Mouse (Mus musculus): ENCODE results near the gene Itga8.

Itga8 gene

GRCm38 (mm10) chr2:12294060-12294459, 7.7 kb downstream of the Itga8 start:
- peak; percentile 25 to 68 for DNase-seq (ENCODE audit: low spot score in 2 of 2)

GRCm38 (mm10) chr2:12293458-12293857, 8.3 kb downstream of the Itga8 start:
- no peak for DNase-seq (ENCODE audit: low spot score in 2 of 2)

GRCm38 (mm10) chr2:12292023-12292820, 9.5 kb downstream of the Itga8 start:
- DNase-seq (ENCODE audit: low spot score in 2 of 2): peak; percentile 78 to 92

DNA sequence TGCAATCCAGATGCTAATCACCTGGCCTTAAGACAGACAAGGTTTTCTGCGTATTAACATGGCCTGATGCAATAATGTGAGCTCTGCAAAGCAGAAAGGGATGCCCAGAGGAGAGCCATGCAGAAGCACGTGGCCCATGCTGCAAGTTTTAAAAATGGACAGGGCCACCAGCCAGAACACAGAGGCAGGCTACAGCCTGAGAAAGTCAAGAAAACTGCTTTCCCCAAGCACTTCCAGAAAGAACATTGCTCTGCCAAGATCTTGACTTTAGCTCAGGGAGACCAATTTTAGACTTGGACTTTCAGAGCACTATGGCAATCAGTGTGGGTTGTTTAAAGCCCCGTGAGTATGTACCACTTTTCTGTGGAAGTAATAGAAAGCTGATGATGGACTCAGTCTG, 11.5 kb downstream of the Itga8 start:
- peak in 1 of 2 experiments; percentile 37 for DNase-seq (ENCODE audit: low spot score in 2 of 2)

GRCm38 (mm10) chr2:12287831-12288230, 13.9 kb downstream of the Itga8 start:
- no peak for DNase-seq (ENCODE audit: low spot score in 2 of 2)

- no peak for DNase-seq (ENCODE audit: low spot score in 2 of 2)
Observed at GRCm38 (mm10) chr2:12280664-12281063, 21.1 kb downstream of the Itga8 start.

- DNase-seq (ENCODE audit: low spot score in 2 of 2): no peak
Observed at GRCm38 (mm10) chr2:12279070-12279612, 22.6 kb downstream of the Itga8 start.

DNA sequence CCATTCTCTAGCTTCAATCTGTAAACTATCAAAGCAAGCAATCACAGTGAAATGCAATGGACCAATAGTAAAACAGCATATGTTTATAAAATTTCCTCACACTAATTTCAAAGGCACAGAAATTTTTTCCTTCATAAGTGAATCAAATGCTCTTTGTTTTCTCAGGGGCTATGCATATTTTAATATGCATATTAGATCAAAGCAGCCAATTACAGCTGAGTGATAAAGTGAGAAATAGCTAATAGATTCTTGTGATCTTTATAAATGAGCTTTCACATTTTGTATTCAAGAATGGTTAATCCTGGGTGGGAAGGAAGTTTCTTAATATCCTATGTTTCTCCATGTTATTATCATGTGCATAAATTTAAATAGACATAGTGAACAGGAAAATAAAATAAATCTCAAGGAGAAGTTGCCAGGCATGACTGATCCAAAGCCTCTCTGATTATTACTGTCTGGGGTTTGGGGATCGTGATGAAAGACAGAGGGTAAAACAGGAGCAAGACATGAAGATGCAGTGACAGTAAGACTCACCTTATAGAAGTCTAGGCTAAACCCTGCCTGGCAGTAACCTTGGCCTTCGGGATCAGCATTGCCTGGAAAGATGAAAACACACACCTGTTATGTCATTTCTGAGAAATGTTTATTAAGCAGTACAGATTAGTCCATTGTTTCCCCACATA, 44.9 kb downstream of the Itga8 start:
- no peak for DNase-seq (ENCODE audit: low spot score in 2 of 2)

- no peak for DNase-seq (ENCODE audit: low spot score in 2 of 2)
Observed at GRCm38 (mm10) chr2:12255901-12256300, 45.8 kb downstream of the Itga8 start.

- no peak for DNase-seq (ENCODE audit: low spot score in 2 of 2)
Observed at GRCm38 (mm10) chr2:12235345-12235744, 66.4 kb downstream of the Itga8 start.

- DNase-seq (ENCODE audit: low spot score in 2 of 2): no peak
Observed at GRCm38 (mm10) chr2:12229721-12230120, 72.0 kb downstream of the Itga8 start.

DNA sequence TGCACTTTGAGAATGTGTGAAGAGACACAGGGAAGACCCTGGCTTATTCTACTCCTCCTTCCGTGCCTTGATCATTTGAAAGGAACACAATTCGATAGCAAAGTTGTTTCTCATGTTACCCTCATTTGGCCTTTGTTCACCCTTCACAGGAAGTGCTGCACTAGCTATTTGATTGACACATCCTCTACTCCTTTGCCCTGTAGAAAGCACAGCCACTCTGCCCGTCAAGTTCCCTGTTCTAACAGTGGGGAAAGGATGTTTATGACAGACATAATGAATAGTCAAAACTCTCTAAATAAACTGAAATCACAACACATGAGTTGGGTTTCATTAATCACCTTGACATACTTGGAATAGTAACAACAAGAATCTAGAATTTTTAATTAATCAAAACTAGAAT, 73.4 kb downstream of the Itga8 start:
- no peak for DNase-seq (ENCODE audit: low spot score in 2 of 2)

DNA sequence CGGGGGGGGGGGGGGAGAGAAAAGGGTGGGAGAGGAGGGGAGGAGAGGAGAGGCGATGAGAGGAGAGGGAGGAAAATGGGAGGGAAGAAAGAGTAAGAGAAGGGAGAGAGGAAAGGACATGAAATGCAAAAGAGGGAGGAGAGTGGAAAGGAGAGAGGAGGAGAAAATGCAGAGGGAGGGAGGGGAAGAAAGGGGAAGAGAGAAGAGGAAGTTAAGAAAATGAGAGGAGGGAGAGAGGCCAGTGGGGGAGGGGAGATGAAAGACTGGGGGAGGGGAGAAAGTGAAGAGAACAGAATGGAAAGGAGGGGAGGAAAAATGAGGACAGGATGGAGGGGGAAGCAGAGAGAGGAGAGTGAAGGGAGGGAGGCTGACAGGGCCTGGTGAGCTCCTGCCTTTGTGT, 74.5 kb downstream of the Itga8 start:
- no peak for DNase-seq (ENCODE audit: low spot score in 2 of 2)

DNA sequence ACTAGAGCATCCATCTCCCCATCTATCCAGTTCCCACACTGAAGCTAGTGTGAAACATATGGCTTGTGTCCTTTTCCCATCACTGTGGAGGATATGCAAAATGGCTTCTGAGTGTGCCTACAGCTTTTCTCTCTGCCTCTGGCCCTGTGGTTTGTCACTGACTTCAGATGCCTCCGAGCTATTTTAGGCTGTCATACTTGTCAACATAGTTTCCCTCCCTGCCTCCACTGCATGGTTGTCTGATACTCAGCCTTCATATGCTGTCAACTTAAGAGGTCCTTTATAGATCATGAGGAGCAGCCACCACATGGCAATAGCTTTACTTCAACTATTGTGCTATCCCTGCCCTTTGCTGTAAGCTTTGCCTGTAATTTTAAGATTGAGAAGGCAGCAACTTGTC, 75.4 kb downstream of the Itga8 start:
- no peak for DNase-seq (ENCODE audit: low spot score in 2 of 2)

DNA sequence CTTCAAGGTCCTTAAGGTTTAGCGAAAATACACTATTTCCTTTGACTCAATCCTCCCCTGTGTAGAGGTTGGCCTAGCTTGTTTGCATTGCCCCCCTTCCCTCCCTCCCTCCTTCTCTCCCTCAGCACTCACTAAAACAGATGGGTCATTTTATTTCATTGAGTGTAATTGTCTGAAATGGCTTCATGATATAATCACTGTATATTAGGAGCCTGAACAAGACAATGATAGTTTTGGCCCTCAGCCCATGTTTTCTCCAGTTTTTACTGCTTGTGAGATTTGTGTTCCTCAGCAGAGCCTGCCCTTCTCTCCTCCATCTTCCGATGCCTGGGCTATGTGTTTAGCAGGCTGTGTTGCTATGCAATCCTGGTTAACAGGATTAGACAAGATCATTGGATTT, 80.1 kb downstream of the Itga8 start:
- DNase-seq (ENCODE audit: low spot score in 2 of 2): no peak

DNA sequence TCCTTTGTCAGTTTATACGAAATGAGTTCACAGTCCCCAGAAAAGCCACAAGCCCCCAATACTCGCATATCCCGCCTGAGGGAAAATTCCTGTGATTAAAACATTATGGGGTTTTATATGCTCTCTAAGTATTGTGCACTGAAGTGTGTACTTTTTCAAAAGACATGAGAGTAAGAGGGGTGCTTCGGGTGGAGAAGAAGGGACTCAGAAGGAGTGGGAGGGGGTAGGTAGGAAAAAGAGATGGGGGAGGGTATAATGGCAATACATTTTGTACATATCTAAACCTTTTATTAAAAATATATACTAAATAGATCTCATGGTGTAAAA, 88.3 kb downstream of the Itga8 start:
- DNase-seq (ENCODE audit: low spot score in 2 of 2): no peak

DNA sequence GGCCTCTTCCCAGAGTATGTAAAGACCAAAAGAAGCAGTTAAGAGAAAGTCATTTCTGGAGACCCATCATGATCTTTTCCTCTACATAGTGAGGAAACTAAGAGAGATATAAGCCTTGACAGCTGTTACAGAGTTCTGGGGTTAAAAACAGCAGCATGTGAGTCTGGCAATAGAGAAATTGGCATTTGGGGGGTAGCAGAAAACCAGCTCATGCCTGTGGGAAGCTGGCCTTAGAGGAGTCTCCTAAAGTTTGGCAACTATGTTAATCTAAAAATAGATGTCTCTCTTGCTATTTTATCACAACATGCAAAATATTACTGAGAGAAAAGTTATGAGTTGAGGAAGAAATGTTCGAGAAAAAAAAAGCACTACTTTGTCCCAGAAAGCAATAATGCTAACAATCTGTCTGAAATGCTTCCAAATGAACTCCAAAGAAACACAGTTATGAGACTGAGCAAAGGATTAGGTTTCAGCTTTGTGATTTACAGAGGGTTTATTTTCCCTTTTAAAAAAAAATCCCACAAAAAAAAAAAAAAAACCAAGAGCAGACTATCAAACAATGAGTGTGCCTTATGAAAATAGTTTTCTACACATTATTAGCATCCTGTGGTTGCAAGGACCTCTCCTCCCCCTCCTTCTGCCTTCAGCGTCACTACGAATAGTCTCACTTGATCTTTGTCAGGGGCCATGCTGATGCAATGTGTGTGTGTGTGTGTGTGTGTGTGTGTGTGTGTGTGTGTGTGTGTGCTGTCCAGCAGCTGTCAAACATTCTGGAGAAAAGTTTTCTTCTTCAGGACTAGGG, 88.9 kb downstream of the Itga8 start:
- DNase-seq (ENCODE audit: low spot score in 2 of 2): no peak

DNA sequence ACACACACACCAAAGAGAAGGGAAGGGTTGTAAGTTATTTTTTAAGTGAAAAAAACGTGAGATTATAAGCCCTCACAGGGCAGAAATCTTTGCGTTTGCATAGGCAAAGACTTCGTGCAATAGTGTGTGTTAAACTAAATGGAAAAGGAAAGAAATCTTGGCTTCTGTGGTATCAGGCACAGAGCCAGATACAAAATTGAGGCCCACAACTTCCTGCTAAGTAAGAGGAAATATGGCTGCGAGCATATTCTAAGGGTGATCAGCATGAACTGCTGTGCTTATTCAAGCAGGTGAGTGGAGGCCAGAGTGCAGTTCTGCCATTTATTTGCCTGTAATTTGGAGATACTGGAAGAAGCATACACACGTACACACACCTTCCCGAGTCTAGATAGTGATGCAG, 93.6 kb downstream of the Itga8 start:
- no peak for DNase-seq (ENCODE audit: low spot score in 2 of 2)

DNA sequence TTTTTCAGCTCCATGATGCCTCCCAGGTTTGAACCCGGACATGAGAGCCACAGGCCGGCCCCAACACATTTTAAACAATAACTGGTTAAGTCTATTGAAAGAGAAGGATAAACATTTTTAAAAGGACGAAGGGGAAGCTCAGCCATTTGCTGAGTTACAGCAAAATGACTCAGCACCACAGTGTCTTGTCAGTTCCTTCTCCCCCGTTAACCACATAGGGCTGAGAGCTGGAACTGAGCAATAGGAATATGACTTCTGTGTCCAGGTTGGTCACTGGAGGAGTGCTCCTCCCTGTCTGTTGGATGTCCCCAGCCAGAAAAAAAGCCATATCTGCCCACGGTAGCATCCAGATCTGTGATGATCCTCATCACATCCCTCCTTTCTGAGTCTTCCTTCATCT, 95.4 kb downstream of the Itga8 start:
- no peak for DNase-seq (ENCODE audit: low spot score in 2 of 2)

GRCm38 (mm10) chr2:12205875-12206274, 95.8 kb downstream of the Itga8 start:
- no peak for DNase-seq (ENCODE audit: low spot score in 2 of 2)

- no peak for DNase-seq (ENCODE audit: low spot score in 2 of 2)
Observed at GRCm38 (mm10) chr2:12203231-12203630, 98.5 kb downstream of the Itga8 start.

GRCm38 (mm10) chr2:12198699-12199098, 103.0 kb downstream of the Itga8 start:
- DNase-seq (ENCODE audit: low spot score in 2 of 2): no peak

All from frontal cortex, postnatal 36 days (tissue).